9 mouse cellular contexts compared by ENCODE assay signal in genomic region chr13:100866311-100866710, GRCm38 (mm10). TPM values are rescaled to one million over a fixed set of nuclear protein-coding genes. Genes with fewer than 3 reads are reported as not detected.
DNase-seq lines count a peak whose midpoint lies in the region; ATAC-seq lines count a peak whose summit lies in the region.
"Had no signal": no experiment of that assay in that cellular context is flagged by ENCODE, and none has a peak within 500 bp of the region (broad histone marks: within the 10 kb centered on the region; RNA-seq: fewer than 3 reads in every experiment).

No protein-coding gene starts in this region.

- no peaks in the 10 kb centered on the region for H3K9me3 ChIP-seq in heart, embryonic 12.5 days (replicated peaks)
- no peaks in the 10 kb centered on the region for H3K9me3 ChIP-seq in heart, embryonic 10.5 days

- no peaks in the 10 kb centered on the region for H3K27me3 ChIP-seq in heart, embryonic 12.5 days (replicated peaks)
- no peaks in the 10 kb centered on the region for H3K27me3 ChIP-seq in heart, embryonic 10.5 days (ENCODE audit: insufficient read depth, poor library complexity, severe bottlenecking)

- no peak overlapping the region for H3K27ac ChIP-seq in heart, embryonic 12.5 days (ENCODE audit: poor library complexity, severe bottlenecking)
- no peak overlapping the region for H3K27ac ChIP-seq in heart, embryonic 10.5 days
- H3K27ac ChIP-seq: hindbrain, postnatal 0 days had no signal

- peaks cover 18% of the 10 kb centered on the region for H3K4me1 ChIP-seq in heart, embryonic 12.5 days (replicated peaks)
- H3K4me1 ChIP-seq in heart, embryonic 10.5 days = peaks cover 18% of the 10 kb centered on the region; the same call in 1 of the 2 replicates

- ATAC-seq in heart, embryonic 12.5 days (ENCODE audit: insufficient number of reproducible peaks, low FRiP score) = peak; percentile 64; the same call in 1 of the 2 replicates
- ATAC-seq in granulocyte monocyte progenitor cell, adult 5-6 weeks (replicated peaks; ENCODE audit: poor library complexity, severe bottlenecking) = peak; percentile 97
- ATAC-seq: hindbrain, postnatal 0 days had no signal

- no peak for DNase-seq in heart, embryonic 10.5 days (ENCODE audit: low spot score)
- peak; percentile 37 for DNase-seq in A20 (ENCODE audit: low read depth, low spot score)
- DNase-seq in lung, postnatal 4 days = peak; percentile 20 to 39
- DNase-seq in cerebellum, postnatal 4 days (ENCODE audit: low spot score in 2 of 2) = no peak
- no peak for DNase-seq in kidney, adult 11 months
- DNase-seq in heart, postnatal 4 days = no peak

- H3K9ac ChIP-seq in heart, embryonic 12.5 days = no peak overlapping the region

- WGBS in heart, embryonic 12.5 days = 43% methylated on average over 6 of the region's 6 CpGs
- WGBS in heart, embryonic 10.5 days = 58% methylated on average over 6 of the region's 6 CpGs

- no peak overlapping the region for H3K4me2 ChIP-seq in heart, embryonic 12.5 days

- no peak overlapping the region for H3K4me3 ChIP-seq in heart, embryonic 12.5 days
- no peak overlapping the region for H3K4me3 ChIP-seq in heart, embryonic 10.5 days

- no peaks in the 10 kb centered on the region for H3K36me3 ChIP-seq in heart, embryonic 12.5 days
- H3K36me3 ChIP-seq in heart, embryonic 10.5 days = no peaks in the 10 kb centered on the region

RNA-seq across cellular contexts. Expression of gene Slc30a5, which starts 33.1 kb away (rescaled TPM):
- polyA plus RNA-seq in heart, embryonic 12.5 days (2016; fragmentation: Nextera tagmentation; extraction: Ambion mirVana) = 43.1 and 44.8 TPM in 2 replicates
- 39.0 and 45.6 TPM in 2 replicates for polyA plus RNA-seq in heart, embryonic 10.5 days (2016; fragmentation: Nextera tagmentation; extraction: Ambion mirVana)
- total RNA-seq in granulocyte monocyte progenitor cell, adult 5-6 weeks (2014; fragmentation: Nextera tagmentation) = 97.0 and 97.9 TPM in 2 replicates
- 96.8 and 111 TPM in 2 replicates for total RNA-seq in granulocyte monocyte progenitor cell, adult 5-6 weeks (2017)
- total RNA-seq in heart, postnatal 4 days (2021) = 10 to 100 TPM; 32.6 to 33.5 TPM

Comparison
In these comparisons a context has a peak if more than half of its experiments do, and no peak if none do; other contexts are left out.
1. DNase-seq: peak in A20 (single experiment) and lung, postnatal 4 days (2 of 2); none in heart, embryonic 10.5 days (single experiment), cerebellum, postnatal 4 days (0 of 2), kidney, adult 11 months (single experiment) and heart, postnatal 4 days (single experiment).